ENCODE assay signal across 8 mouse cellular contexts in genomic region chr7:41599034-41599813, GRCm38 (mm10). TPM values are rescaled to one million over a fixed set of nuclear protein-coding genes. Genes with fewer than 3 reads are reported as not detected.
DNase-seq lines count a peak whose midpoint lies in the region; ATAC-seq and TF ChIP-seq lines count a peak whose summit lies in the region.

2610021A01Rik (plus strand) TSS chr7:41599230.

- no peaks in the 10 kb centered on the region for H3K27me3 ChIP-seq in hindbrain, embryonic 10.5 days (ENCODE audit: insufficient read depth, poor library complexity, severe bottlenecking)
- H3K27me3 ChIP-seq in lung, postnatal 0 days (replicated peaks; ENCODE audit: insufficient read depth, low read length), result no peaks in the 10 kb centered on the region

- H3K4me2 ChIP-seq in lung, postnatal 0 days (replicated peaks; ENCODE audit: low read depth, low read length), result peak within 1 kb of the TSS; percentile 68

- peak within 1 kb of the TSS; percentile 66 for H3K4me3 ChIP-seq in hindbrain, embryonic 10.5 days
- peak within 1 kb of the TSS; percentile 55 for H3K4me3 ChIP-seq in lung, postnatal 0 days (ENCODE audit: low read depth, low read length)

- peaks cover 18% of the 10 kb centered on the region for H3K36me3 ChIP-seq in hindbrain, embryonic 10.5 days
- H3K36me3 ChIP-seq in lung, postnatal 0 days (ENCODE audit: insufficient read depth, low read length), result no peaks in the 10 kb centered on the region

- peak; percentile 95 for DNase-seq in MN1 (ENCODE audit: low spot score)
- peak; percentile 91 for DNase-seq in cerebellum, adult 9-10 months
- DNase-seq in hindbrain, embryonic 10.5 days (ENCODE audit: low spot score), result peak; percentile 92
- peak; percentile 95 for DNase-seq in layer of hippocampus, adult 9-11 months
- DNase-seq in lung, postnatal 0 days (ENCODE audit: low spot score), result peak; percentile 96
- DNase-seq in ovary, postnatal 14 days (ENCODE audit: low spot score), result peak; percentile 80
- peak; percentile 90 for DNase-seq in thymus, postnatal 14 days

- peak within 1 kb of the TSS; percentile 41 for H3K9ac ChIP-seq in lung, postnatal 0 days (replicated peaks; ENCODE audit: low read depth)

- H3K4me1 ChIP-seq in hindbrain, embryonic 10.5 days (replicated peaks), result 0 out of 2 replicates have a peak, but pooled peaks cover 7% of the 10 kb centered on the region
- H3K4me1 ChIP-seq in lung, postnatal 0 days (ENCODE audit: insufficient read depth, low read depth, low read length), result 0 out of 2 replicates have a peak, but pooled peaks cover 3% of the 10 kb centered on the region

- peak; percentile 37 for TF ChIP-seq CTCF in lung, postnatal 0 days (IDR thresholded peaks at IDR 0.05)

- peak; percentile 100 for ATAC-seq in frontal cortex, adult (ENCODE audit: low TSS enrichment)
- peak; percentile 99 for ATAC-seq in lung, postnatal 0 days

- H3K9me3 ChIP-seq in hindbrain, embryonic 10.5 days, result no peaks in the 10 kb centered on the region
- no peaks in the 10 kb centered on the region for H3K9me3 ChIP-seq in lung, postnatal 0 days (ENCODE audit: low read length)

- peak within 1 kb of the TSS; percentile 82 for H3K27ac ChIP-seq in hindbrain, embryonic 10.5 days
- 0 out of 2 replicates have a peak within 1 kb of the TSS, but pooled peaks have one; percentile 35 for H3K27ac ChIP-seq in lung, postnatal 0 days (ENCODE audit: low read length)

- WGBS in hindbrain, embryonic 10.5 days, result under 1% methylated on average over 41 of the region's 41 CpGs
- under 1% methylated on average over 41 of the region's 41 CpGs for WGBS in lung, postnatal 0 days

- TF ChIP-seq EP300 in lung, postnatal 0 days (IDR thresholded peaks at IDR 0.05), result no peak

RNA-seq across cellular contexts. Expression of gene 2610021A01Rik, which starts in this region (rescaled TPM):
- 10.2 and 13.8 TPM in 2 replicates for polyA plus RNA-seq in hindbrain, embryonic 10.5 days (2016; fragmentation: Nextera tagmentation; extraction: Ambion mirVana)
- polyA plus RNA-seq in lung, postnatal 0 days (2015; fragmentation: Nextera tagmentation; extraction: Ambion mirVana), result 4.7 and 4.8 TPM in 2 replicates

Comparison
In these comparisons a context has a peak if more than half of its experiments do, and no peak if none do; other contexts are left out.
1. Peak in every context shown above with its lines: DNase-seq, ATAC-seq, H3K4me3 ChIP-seq and H3K27ac ChIP-seq.